Mouse (Mus musculus) heart, embryonic 16.5 days (tissue): ENCODE measurements around the gene Gria4. TPM values are rescaled to one million over a fixed set of nuclear protein-coding genes. Genes with fewer than 3 reads are reported as not detected.

Experiments
- ATAC-seq: fragments of 200-750 bp; cut with Nextera tagmentation; replicated peaks from 2 replicates; pipeline ENCODE4 v1.8.0; 2017; ENCODE audit warnings: moderate number of reproducible peaks; ENCODE audit not compliant: insufficient read depth, low FRiP score; ENCODE audit errors: extremely low read depth
- H3K27ac ChIP-seq: fragments of 300-500 bp; sonication (generic); 2 replicates; pipeline ENCODE4 v1.5.1; 2014; ENCODE audit warnings: mild to moderate bottlenecking, low read length, control low read depth, moderate library complexity
- H3K27me3 ChIP-seq: fragments of 300-500 bp; sonication (generic); 2 replicates; pipeline ENCODE4 v1.6.1; 2014; ENCODE audit warnings: low read length, mixed read lengths; ENCODE audit not compliant: control insufficient read depth, insufficient read depth
- H3K36me3 ChIP-seq: fragments of 300-500 bp; sonication (generic); 2 replicates; pipeline ENCODE4 v1.6.1; 2014; ENCODE audit not compliant: control insufficient read depth, insufficient read depth
- H3K4me1 ChIP-seq: fragments of 300-500 bp; sonication (generic); 2 replicates; pipeline ENCODE4 v1.6.1; 2014; ENCODE audit warnings: low read length, mixed read lengths; ENCODE audit not compliant: control insufficient read depth, insufficient read depth
- H3K4me2 ChIP-seq: fragments of 300-500 bp; sonication (generic); 2 replicates; pipeline ENCODE4 v1.6.1; 2014; ENCODE audit warnings: low read depth, mild to moderate bottlenecking, control low read depth, low read length
- H3K4me3 ChIP-seq: fragments of 300-500 bp; sonication (generic); 2 replicates; pipeline ENCODE4 v1.5.1; 2014; ENCODE audit warnings: mild to moderate bottlenecking, control low read depth, low read length
- H3K9ac ChIP-seq: fragments of 300-500 bp; sonication (generic); 2 replicates; pipeline ENCODE4 v1.6.1; 2014; ENCODE audit warnings: low read length, control low read depth
- H3K9me3 ChIP-seq: fragments of 300-500 bp; sonication (generic); replicated peaks from 2 replicates; pipeline ENCODE4 v1.6.1; 2016; ENCODE audit warnings: low read length; ENCODE audit not compliant: control insufficient read depth
- WGBS: fragments of 180-500 bp; shearing (Covaris S2); extraction: QIAGEN DNeasy Blood & Tissue Kit; methylation state at CpG from one replicate; pipeline ENCODE4 v1.1.7; 2014; 5-methylcytosine and 5-hydroxymethylcytosine counted together
- polyA plus RNA-seq: library from polyadenylated mRNA; unstranded; fragments of >200 nt; fragmentation: Nextera tagmentation; extraction: Ambion mirVana; gene quantifications from 2 replicates; pipeline ENCODE4 v1.2.1, GENCODE M21; 2015

The Gria4 gene
- polyA plus RNA-seq, 1 experiment from 2014 or later, result 0.38 TPM

- H3K9ac ChIP-seq, result no peak overlapping the region
These were observed 83.7 kb downstream of the Gria4 start for GRCm38 (mm10) chr9:4712367-4712766.

DNA sequence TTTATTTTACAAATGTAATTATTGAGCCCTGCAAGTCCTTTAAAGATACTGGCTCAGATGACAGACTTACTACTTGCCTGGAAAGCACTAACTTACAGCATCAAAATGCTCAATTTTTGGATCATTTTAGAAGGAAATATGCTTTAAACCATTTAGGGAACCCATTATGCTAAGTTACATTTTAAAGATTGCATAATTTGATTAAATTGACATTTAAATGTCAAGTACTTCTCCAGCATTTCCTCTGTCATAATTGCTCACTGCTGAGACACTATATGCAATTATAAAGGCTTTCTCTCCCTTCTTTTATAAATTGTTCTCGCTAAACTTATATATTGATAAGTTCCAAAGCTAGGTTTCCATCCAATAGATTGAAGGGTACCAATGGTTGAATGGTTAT lies 108.9 kb downstream of the Gria4 start:
- Histone ChIP-seq H3K4me2 (no peak overlapping the region), H3K27ac (no peak overlapping the region), H3K4me1 (no peaks in the 10 kb centered on the region), H3K27me3 (no peaks in the 10 kb centered on the region), H3K9me3 (no peaks in the 10 kb centered on the region), H3K36me3 (no peaks in the 10 kb centered on the region), H3K9ac (no peak overlapping the region), H3K4me3 (no peak overlapping the region)
- WGBS, result 69% methylated on average over 1 of the region's 1 CpGs
- no peak for ATAC-seq

More at GRCm38 (mm10) chr9:4712367-4712766, 83.7 kb downstream of the Gria4 start:
- no peaks in the 10 kb centered on the region for H3K27me3 ChIP-seq
- no peak for ATAC-seq
- H3K9me3 ChIP-seq, result no peaks in the 10 kb centered on the region
- no peak overlapping the region for H3K27ac ChIP-seq
- no peak overlapping the region for H3K4me3 ChIP-seq
- H3K4me1 ChIP-seq, result no peaks in the 10 kb centered on the region
- H3K4me2 ChIP-seq, result no peak overlapping the region
- no peaks in the 10 kb centered on the region for H3K36me3 ChIP-seq

DNA sequence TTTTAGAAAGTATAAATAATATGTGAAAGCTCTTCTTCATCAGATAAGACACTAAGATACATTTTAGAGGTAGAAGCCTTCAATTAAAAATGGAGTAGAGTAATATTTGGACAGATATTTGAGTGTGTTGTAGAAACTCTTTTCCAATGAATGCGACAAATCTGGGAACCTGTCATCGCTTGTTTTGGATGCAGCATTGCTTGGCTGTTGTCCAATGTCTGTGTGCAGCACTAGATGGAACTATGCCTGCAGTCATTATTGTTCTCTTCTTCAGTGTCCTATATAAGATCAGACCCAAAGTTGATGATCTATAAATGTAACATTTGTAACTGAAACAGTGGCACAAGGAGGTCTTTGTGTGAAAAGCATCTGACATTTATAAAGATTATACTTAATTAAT lies 115.8 kb downstream of the Gria4 start:
- H3K27ac ChIP-seq, result no peak overlapping the region
- H3K27me3 ChIP-seq, result no peaks in the 10 kb centered on the region
- H3K9ac ChIP-seq, result no peak overlapping the region

DNA sequence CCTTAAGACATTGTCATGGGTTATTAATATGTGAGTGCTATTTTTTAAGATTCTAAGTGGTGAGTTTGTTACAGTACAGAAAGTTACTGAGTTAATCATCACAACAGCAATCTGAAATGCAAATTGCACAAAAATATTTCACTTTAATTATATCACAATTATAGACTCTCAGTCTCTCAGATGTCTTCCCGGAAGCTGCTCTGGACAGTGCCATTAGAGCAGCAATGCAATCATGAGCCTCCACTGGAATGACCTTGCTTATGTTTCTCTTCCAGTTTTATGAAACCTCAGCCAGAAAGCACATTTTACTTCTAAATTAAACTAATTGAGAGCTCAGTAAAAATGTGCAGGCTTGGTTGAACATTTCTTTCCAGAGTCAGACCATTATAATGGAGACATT lies 116.9 kb downstream of the Gria4 start:
- no peaks in the 10 kb centered on the region for H3K27me3 ChIP-seq
- no peaks in the 10 kb centered on the region for H3K36me3 ChIP-seq
- H3K4me2 ChIP-seq, result no peak overlapping the region
- no peak overlapping the region for H3K27ac ChIP-seq
- ATAC-seq, result no peak
- no peaks in the 10 kb centered on the region for H3K4me1 ChIP-seq
- H3K9me3 ChIP-seq, result no peaks in the 10 kb centered on the region
- WGBS, result 85% methylated on average over 1 of the region's 1 CpGs
- H3K9ac ChIP-seq, result no peak overlapping the region
- H3K4me3 ChIP-seq, result no peak overlapping the region

More for the DNA sequence above, 115.8 kb downstream of the Gria4 start:
- H3K4me1 ChIP-seq, result no peaks in the 10 kb centered on the region
- H3K9me3 ChIP-seq, result no peaks in the 10 kb centered on the region
- WGBS, result 55% methylated on average over 2 of the region's 2 CpGs
- no peak overlapping the region for H3K4me3 ChIP-seq
- H3K36me3 ChIP-seq, result no peaks in the 10 kb centered on the region
- H3K4me2 ChIP-seq, result no peak overlapping the region
- ATAC-seq, result no peak

GRCm38 (mm10) chr9:4665691-4666090 lies 130.3 kb downstream of the Gria4 start:
- no peaks in the 10 kb centered on the region for H3K4me1 ChIP-seq
- H3K27me3 ChIP-seq, result no peaks in the 10 kb centered on the region
- WGBS, result 56% methylated on average over 2 of the region's 2 CpGs
- no peak for ATAC-seq
- H3K27ac ChIP-seq, result no peak overlapping the region
- no peak overlapping the region for H3K9ac ChIP-seq
- H3K4me2 ChIP-seq, result no peak overlapping the region
- H3K4me3 ChIP-seq, result no peak overlapping the region
- no peaks in the 10 kb centered on the region for H3K9me3 ChIP-seq
- H3K36me3 ChIP-seq, result no peaks in the 10 kb centered on the region

- no peaks in the 10 kb centered on the region for H3K9me3 ChIP-seq
- H3K27ac ChIP-seq, result no peak overlapping the region
- no peak overlapping the region for H3K4me3 ChIP-seq
- no peaks in the 10 kb centered on the region for H3K36me3 ChIP-seq
- H3K4me2 ChIP-seq, result no peak overlapping the region
- WGBS, result 57% methylated on average over 1 of the region's 1 CpGs
- H3K9ac ChIP-seq, result no peak overlapping the region
- no peak for ATAC-seq
- H3K4me1 ChIP-seq, result no peaks in the 10 kb centered on the region
- no peaks in the 10 kb centered on the region for H3K27me3 ChIP-seq
These were observed 133.6 kb downstream of the Gria4 start for GRCm38 (mm10) chr9:4662421-4662820.

- Histone ChIP-seq H3K4me1 (no peaks in the 10 kb centered on the region), H3K27ac (no peak overlapping the region), H3K27me3 (no peaks in the 10 kb centered on the region), H3K9ac (no peak overlapping the region), H3K4me2 (no peak overlapping the region), H3K36me3 (no peaks in the 10 kb centered on the region), H3K4me3 (no peak overlapping the region), H3K9me3 (no peaks in the 10 kb centered on the region)
- ATAC-seq, result no peak
These were observed 137.1 kb downstream of the Gria4 start for GRCm38 (mm10) chr9:4658951-4659350.

DNA sequence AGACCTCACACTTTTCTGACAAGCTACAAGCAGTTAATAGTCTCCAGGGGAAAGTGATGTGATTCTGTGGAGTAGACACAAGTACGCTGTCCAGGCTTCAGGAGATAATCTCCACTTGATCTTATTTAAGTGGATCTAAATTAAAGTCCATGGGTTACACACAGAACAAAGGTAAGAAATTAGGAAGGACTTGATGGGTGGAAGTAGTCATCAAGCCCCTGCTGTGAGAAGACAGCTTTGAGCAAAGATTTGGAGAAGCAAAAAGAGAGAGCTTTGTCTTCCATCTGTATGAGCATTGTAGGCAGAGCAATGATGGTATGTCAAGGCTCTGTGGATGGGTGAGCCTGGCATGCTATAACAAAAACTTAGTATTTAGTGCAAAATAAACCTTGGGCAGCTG lies 141.7 kb downstream of the Gria4 start:
- no peak overlapping the region for H3K4me3 ChIP-seq
- H3K27me3 ChIP-seq, result no peaks in the 10 kb centered on the region

DNA sequence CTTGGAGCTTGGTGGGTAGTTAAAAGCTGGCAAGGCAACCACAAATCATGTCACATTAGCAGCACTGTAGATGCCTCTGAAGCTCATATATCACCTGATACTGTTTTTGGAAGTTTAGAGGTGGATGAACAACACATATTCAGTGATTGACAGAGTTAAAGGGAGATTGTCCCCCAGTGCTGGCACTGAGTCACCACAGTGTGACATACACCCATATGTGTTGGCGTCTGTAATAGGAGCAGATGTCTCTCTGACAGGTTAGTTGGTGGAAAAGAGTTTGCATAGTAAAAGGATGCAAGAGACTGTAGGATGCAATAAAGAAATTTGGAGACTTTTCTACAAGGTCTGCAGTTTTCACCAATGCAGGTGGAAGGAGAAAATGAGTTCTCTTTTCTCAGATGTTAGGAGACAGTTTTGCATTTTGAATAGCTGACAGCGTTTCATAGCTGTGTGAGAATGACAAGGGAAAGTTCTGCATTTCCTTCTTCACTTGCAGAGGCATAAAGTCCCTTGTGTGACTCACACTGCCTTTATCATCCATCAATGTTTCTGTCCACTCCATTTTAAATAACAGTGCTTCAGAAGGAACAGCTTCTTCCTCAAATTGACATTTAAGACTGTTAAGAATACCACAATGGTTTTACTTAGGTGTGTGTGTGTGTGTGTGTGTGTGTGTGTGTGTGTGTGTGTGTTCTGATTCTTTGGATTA lies 156.7 kb downstream of the Gria4 start:
- WGBS, result 57% methylated on average over 2 of the region's 2 CpGs
- no peak overlapping the region for H3K27ac ChIP-seq
- no peaks in the 10 kb centered on the region for H3K9me3 ChIP-seq
- H3K4me2 ChIP-seq, result no peak overlapping the region
- H3K9ac ChIP-seq, result no peak overlapping the region
- ATAC-seq, result no peak
- H3K36me3 ChIP-seq, result no peaks in the 10 kb centered on the region
- no peak overlapping the region for H3K4me3 ChIP-seq
- no peaks in the 10 kb centered on the region for H3K27me3 ChIP-seq
- no peaks in the 10 kb centered on the region for H3K4me1 ChIP-seq

More for the DNA sequence above, 141.7 kb downstream of the Gria4 start:
- Histone ChIP-seq H3K27ac (no peak overlapping the region), H3K36me3 (no peaks in the 10 kb centered on the region), H3K9ac (no peak overlapping the region), H3K4me2 (no peak overlapping the region), H3K9me3 (no peaks in the 10 kb centered on the region), H3K4me1 (no peaks in the 10 kb centered on the region)
- 70% methylated on average over 1 of the region's 1 CpGs for WGBS
- no peak for ATAC-seq
